Mouse (Mus musculus): ENCODE measurements at regions not wholly inside any gene's neighbourhood (a gene's known extent, or its start where the extent isn't known, plus 50 kb on each side); places are given as distances from the start of the nearest gene placed in this dataset.
A peak's percentile ranks its signal among the peaks of the same experiment; 100 is the strongest.

DNA sequence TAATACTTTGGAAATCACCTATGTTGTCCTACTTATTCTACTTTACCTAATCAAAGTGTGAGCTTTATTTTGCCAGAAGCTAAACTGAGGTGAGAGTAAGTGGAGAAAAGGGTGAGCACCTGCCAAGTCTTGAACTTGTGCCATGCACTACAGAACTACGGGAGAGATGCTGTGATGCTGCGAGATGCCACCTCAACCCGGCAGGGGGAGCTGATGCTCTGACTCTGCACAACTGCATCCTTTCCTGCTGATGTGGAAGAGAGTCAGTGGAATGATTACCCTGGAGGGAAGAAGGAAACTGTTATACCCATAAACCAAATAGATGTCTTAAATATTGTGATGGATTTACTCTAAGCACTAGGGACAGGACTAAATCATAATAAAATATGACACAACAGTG lies 532.3 kb upstream of the Manea start:
- no peaks in the 10 kb centered on the region for H3K4me1 ChIP-seq (ENCODE audit: control insufficient read depth, insufficient read depth, low read length)
- H3K27ac ChIP-seq (ENCODE audit: control insufficient read depth, insufficient read depth, low read depth, low read length), result no peak overlapping the region
- H3K4me3 ChIP-seq (ENCODE audit: control insufficient read depth, low read depth, low read length), result no peak overlapping the region
- H3K36me3 ChIP-seq (ENCODE audit: control insufficient read depth, insufficient read depth, low read length), result no peaks in the 10 kb centered on the region
- no peak for TF ChIP-seq POLR2A (IDR thresholded peaks at IDR 0.05; ENCODE audit: control insufficient read depth, low read depth, low read length)
- peak; percentile 10; the same call in 1 of the 2 replicates for TF ChIP-seq CTCF (IDR thresholded peaks at IDR 0.05; ENCODE audit: control insufficient read depth, insufficient read depth, insufficient replicate concordance, low read depth, low read length)
- no peaks in the 10 kb centered on the region for H3K27me3 ChIP-seq (ENCODE audit: control insufficient read depth, insufficient read depth, low read length)

DNA sequence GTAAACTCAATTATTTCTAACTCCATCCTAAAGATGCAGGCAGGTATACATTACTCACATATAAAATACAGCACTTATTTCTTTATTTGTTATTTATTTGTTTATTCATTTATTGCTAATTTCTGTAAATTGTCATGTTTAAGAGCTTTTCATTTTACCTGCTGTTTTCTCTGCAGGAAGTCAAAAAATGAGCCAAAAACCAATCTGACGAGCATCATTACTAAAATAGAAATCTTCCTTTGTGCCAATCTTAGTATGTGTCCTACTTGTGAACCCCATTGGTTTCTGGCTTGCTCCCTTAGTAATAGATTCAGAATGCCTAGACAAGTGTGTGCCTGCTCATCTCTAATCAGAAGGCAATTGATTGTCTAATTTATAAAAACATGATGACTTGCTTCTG lies 495.1 kb upstream of the Manea start:
- H3K27ac ChIP-seq (ENCODE audit: control insufficient read depth, insufficient read depth, low read depth, low read length), result no peak overlapping the region
- TF ChIP-seq POLR2A (IDR thresholded peaks at IDR 0.05; ENCODE audit: control insufficient read depth, low read depth, low read length), result no peak
- TF ChIP-seq CTCF (IDR thresholded peaks at IDR 0.05; ENCODE audit: control insufficient read depth, insufficient read depth, insufficient replicate concordance, low read depth, low read length), result no peak
- no peaks in the 10 kb centered on the region for H3K4me1 ChIP-seq (ENCODE audit: control insufficient read depth, insufficient read depth, low read length)
- H3K36me3 ChIP-seq (ENCODE audit: control insufficient read depth, insufficient read depth, low read length), result no peaks in the 10 kb centered on the region
- H3K4me3 ChIP-seq (ENCODE audit: control insufficient read depth, low read depth, low read length), result no peak overlapping the region
- no peaks in the 10 kb centered on the region for H3K27me3 ChIP-seq (ENCODE audit: control insufficient read depth, insufficient read depth, low read length)

DNA sequence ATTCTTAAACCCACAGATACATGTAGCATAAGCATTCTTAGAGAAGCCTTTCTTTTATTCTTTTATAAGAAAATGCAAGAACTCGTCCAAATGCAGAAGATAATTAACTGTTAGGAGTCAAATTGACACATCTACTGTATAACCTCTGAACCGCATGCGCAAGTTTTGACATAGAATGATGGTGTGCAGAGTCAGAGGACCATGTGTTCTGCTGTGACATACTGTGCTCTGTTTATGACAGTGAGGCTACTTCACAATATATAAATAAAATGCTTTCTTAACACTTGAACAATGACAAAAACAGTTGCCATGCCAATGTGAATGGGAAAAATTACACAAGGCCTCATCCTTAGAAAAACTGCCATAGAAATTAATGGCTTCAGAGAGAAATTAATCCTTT lies 454.1 kb upstream of the Manea start:
- Histone ChIP-seq H3K27me3 (ENCODE audit: control insufficient read depth, insufficient read depth, low read length) (no peaks in the 10 kb centered on the region), H3K4me3 (ENCODE audit: control insufficient read depth, low read depth, low read length) (no peak overlapping the region), H3K4me1 (ENCODE audit: control insufficient read depth, insufficient read depth, low read length) (no peaks in the 10 kb centered on the region), H3K36me3 (ENCODE audit: control insufficient read depth, insufficient read depth, low read length) (no peaks in the 10 kb centered on the region), H3K27ac (ENCODE audit: control insufficient read depth, insufficient read depth, low read depth, low read length) (no peak overlapping the region)
- TF ChIP-seq CTCF (IDR thresholded peaks at IDR 0.05; ENCODE audit: control insufficient read depth, insufficient read depth, insufficient replicate concordance, low read depth, low read length) (no peak), POLR2A (IDR thresholded peaks at IDR 0.05; ENCODE audit: control insufficient read depth, low read depth, low read length) (no peak)

DNA sequence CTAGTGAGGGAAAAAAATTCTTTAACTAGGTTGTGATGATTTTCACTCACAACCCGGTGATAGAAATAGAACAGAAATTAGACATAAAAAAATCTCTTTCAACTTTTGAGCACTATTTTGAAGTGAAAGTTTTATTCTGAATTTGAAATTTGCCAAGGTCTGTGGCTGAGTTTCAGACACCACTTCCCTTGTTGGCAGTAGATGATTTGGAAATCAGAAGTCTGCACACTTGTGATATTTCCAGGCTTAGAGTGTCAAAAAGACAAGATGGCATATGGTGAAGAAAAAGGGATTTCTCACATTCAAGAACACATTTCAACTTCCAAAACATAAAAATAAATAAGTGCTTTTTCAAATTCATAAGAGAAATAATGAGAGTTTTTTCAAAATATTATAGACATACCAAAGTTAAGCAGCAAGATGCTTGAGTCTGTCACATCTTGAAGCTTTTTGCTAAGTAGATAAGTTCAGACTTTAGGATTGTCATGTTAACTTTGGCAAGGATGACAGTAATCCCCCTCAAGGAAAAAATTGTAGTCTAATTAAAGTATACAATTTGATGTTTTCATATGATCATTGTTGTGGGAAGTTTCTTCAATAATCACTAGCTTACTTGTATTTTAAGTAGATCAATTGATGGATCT lies 446.6 kb upstream of the Manea start:
- no peak overlapping the region for H3K4me3 ChIP-seq (ENCODE audit: control insufficient read depth, low read depth, low read length)
- H3K27me3 ChIP-seq (ENCODE audit: control insufficient read depth, insufficient read depth, low read length), result no peaks in the 10 kb centered on the region
- H3K4me1 ChIP-seq (ENCODE audit: control insufficient read depth, insufficient read depth, low read length), result no peaks in the 10 kb centered on the region
- no peak for TF ChIP-seq POLR2A (IDR thresholded peaks at IDR 0.05; ENCODE audit: control insufficient read depth, low read depth, low read length)
- no peak for TF ChIP-seq CTCF (IDR thresholded peaks at IDR 0.05; ENCODE audit: control insufficient read depth, insufficient read depth, insufficient replicate concordance, low read depth, low read length)
- no peaks in the 10 kb centered on the region for H3K36me3 ChIP-seq (ENCODE audit: control insufficient read depth, insufficient read depth, low read length)
- H3K27ac ChIP-seq (ENCODE audit: control insufficient read depth, insufficient read depth, low read depth, low read length), result no peak overlapping the region

DNA sequence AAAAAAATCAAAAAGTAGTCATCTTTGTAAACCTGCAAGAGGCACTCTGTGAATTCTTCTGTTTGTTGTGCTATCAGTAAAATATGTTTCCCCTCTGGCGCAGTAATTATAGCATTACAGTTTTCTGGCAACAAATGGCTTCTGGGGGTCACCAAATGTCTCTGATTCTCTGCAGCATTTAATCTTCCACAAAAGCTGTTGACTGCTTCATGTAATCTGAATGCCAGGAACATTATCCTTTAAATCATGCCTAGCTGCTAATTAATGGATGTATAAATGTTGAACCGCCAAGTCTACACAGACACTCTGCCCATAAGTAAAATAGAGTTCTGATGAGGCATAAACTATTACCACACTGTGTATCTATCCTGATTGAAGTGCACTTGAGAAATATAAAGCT lies 421.2 kb upstream of the Manea start:
- Histone ChIP-seq H3K27ac (ENCODE audit: control insufficient read depth, insufficient read depth, low read depth, low read length) (no peak overlapping the region), H3K4me3 (ENCODE audit: control insufficient read depth, low read depth, low read length) (no peak overlapping the region), H3K4me1 (ENCODE audit: control insufficient read depth, insufficient read depth, low read length) (no peaks in the 10 kb centered on the region), H3K36me3 (ENCODE audit: control insufficient read depth, insufficient read depth, low read length) (no peaks in the 10 kb centered on the region), H3K27me3 (ENCODE audit: control insufficient read depth, insufficient read depth, low read length) (no peaks in the 10 kb centered on the region)
- TF ChIP-seq POLR2A (IDR thresholded peaks at IDR 0.05; ENCODE audit: control insufficient read depth, low read depth, low read length) (no peak), CTCF (IDR thresholded peaks at IDR 0.05; ENCODE audit: control insufficient read depth, insufficient read depth, insufficient replicate concordance, low read depth, low read length) (no peak)

DNA sequence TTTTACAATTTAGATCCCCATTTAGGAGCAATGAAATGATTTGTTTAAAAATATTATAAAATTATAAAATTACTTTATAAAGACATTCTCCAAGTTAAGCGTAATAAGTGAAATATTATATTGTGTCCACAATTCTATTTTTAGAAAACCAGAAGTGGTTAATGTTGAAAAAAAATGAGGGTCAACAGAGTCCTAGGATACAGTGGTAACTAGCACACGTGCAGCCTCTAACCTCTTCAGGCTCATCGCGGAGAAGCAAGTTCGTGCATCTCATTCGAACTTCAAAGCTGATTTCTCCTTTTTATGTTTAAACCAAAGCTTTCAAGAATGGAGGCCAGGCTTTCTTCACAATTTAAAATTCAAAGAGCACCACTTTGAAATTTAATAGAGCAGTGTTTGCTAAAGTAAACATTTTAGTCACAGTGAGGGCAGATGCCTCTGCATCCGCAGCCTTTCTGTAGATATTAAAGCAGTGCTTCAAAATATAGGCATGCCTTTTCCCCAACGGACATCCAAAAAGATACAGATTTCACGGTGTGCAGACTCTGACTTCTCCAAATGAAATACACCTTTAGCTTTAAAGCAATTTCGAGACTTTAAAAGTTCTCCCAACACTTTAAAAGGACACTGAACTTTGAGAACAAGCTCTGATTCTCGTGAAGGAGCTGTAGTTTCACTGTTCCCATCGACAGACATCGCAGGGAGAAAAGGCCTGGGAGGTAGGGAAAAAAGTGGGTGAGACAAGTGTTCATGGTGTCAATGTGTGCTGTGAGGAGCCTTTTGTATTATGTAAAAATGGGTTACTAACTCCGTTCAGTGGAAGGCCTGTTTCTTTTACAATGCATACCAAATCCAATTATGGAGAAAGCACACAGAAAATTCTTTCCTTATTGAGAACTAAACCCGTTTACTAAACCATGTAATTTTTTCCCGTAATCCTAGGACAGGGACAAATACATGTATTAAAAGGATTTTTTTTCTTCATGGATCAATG lies 419.8 kb upstream of the Manea start:
- Histone ChIP-seq H3K27ac (ENCODE audit: control insufficient read depth, insufficient read depth, low read depth, low read length) (no peak overlapping the region), H3K36me3 (ENCODE audit: control insufficient read depth, insufficient read depth, low read length) (no peaks in the 10 kb centered on the region), H3K27me3 (ENCODE audit: control insufficient read depth, insufficient read depth, low read length) (no peaks in the 10 kb centered on the region), H3K4me3 (ENCODE audit: control insufficient read depth, low read depth, low read length) (no peak overlapping the region; the same call in 1 of the 2 replicates), H3K4me1 (ENCODE audit: control insufficient read depth, insufficient read depth, low read length) (no peaks in the 10 kb centered on the region)
- TF ChIP-seq POLR2A (IDR thresholded peaks at IDR 0.05; ENCODE audit: control insufficient read depth, low read depth, low read length) (no peak), CTCF (IDR thresholded peaks at IDR 0.05; ENCODE audit: control insufficient read depth, insufficient read depth, insufficient replicate concordance, low read depth, low read length) (no peak)

DNA sequence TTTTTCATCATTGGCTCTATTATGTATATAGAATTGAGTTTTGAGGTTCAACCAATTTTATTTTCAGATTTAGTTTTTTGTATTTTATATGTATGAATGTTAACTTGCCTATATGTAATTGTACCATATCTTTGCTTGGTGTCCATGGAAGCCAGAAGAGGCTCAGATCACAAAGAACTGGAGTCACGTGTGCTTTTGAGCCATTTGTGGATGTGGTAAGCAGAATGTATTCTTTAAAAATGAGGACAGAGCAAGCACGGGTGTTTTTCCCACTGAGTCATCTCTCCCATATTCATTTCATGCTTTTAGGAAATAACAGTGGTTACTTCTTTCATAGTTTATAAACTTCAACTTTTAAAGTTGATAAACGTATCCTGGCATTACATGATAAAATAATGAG lies 394.1 kb upstream of the Manea start:
- no peak for TF ChIP-seq POLR2A (IDR thresholded peaks at IDR 0.05; ENCODE audit: control insufficient read depth, low read depth, low read length)
- no peak for TF ChIP-seq CTCF (IDR thresholded peaks at IDR 0.05; ENCODE audit: control insufficient read depth, insufficient read depth, insufficient replicate concordance, low read depth, low read length)

More for the DNA sequence above, 394.1 kb upstream of the Manea start:
- Histone ChIP-seq H3K4me1 (ENCODE audit: control insufficient read depth, insufficient read depth, low read length) (no peaks in the 10 kb centered on the region), H3K4me3 (ENCODE audit: control insufficient read depth, low read depth, low read length) (no peak overlapping the region), H3K27me3 (ENCODE audit: control insufficient read depth, insufficient read depth, low read length) (no peaks in the 10 kb centered on the region), H3K36me3 (ENCODE audit: control insufficient read depth, insufficient read depth, low read length) (no peaks in the 10 kb centered on the region), H3K27ac (ENCODE audit: control insufficient read depth, insufficient read depth, low read depth, low read length) (no peak overlapping the region)
